Mouse (Mus musculus): ENCODE results near the gene Foxn3. TPM values are rescaled to one million over a fixed set of nuclear protein-coding genes. Genes with fewer than 3 reads are reported as not detected.

The Foxn3 gene
- polyA plus RNA-seq, 1 experiment from 2014 or later = 94.3 TPM

GRCm38 (mm10) chr12:99162188-99162587, 401.2 kb downstream of the Foxn3 start:
- ATAC-seq (no peak), DNase-seq (ENCODE audit: low spot score) (peak; percentile 21)
- no peaks in the 10 kb centered on the region for H3K27me3 ChIP-seq (replicated peaks; ENCODE audit: insufficient read depth, low read length)
- 67% methylated on average over 10 of the region's 10 CpGs for WGBS
- no peaks in the 10 kb centered on the region for H3K9me3 ChIP-seq (ENCODE audit: low read length)
- H3K4me1 ChIP-seq (ENCODE audit: insufficient read depth, low read depth, low read length) = no peaks in the 10 kb centered on the region
- no peak overlapping the region for H3K9ac ChIP-seq (replicated peaks; ENCODE audit: low read depth)
- H3K4me3 ChIP-seq (ENCODE audit: low read depth, low read length) = no peak overlapping the region
- no peaks in the 10 kb centered on the region for H3K36me3 ChIP-seq (ENCODE audit: insufficient read depth, low read length)
- no peak for TF ChIP-seq CTCF (IDR thresholded peaks at IDR 0.05)
- TF ChIP-seq EP300 (IDR thresholded peaks at IDR 0.05) = no peak
- no peak overlapping the region for H3K27ac ChIP-seq (ENCODE audit: low read length)
- H3K4me2 ChIP-seq (replicated peaks; ENCODE audit: low read depth, low read length) = no peak overlapping the region

GRCm38 (mm10) chr12:99160061-99160460, 403.3 kb downstream of the Foxn3 start:
- Histone ChIP-seq H3K4me1 (ENCODE audit: insufficient read depth, low read depth, low read length) (no peaks in the 10 kb centered on the region), H3K9ac (replicated peaks; ENCODE audit: low read depth) (no peak overlapping the region), H3K9me3 (ENCODE audit: low read length) (no peaks in the 10 kb centered on the region), H3K4me2 (replicated peaks; ENCODE audit: low read depth, low read length) (no peak overlapping the region), H3K4me3 (ENCODE audit: low read depth, low read length) (no peak overlapping the region), H3K36me3 (ENCODE audit: insufficient read depth, low read length) (no peaks in the 10 kb centered on the region), H3K27ac (ENCODE audit: low read length) (no peak overlapping the region), H3K27me3 (replicated peaks; ENCODE audit: insufficient read depth, low read length) (no peaks in the 10 kb centered on the region)
- ATAC-seq (no peak), DNase-seq (ENCODE audit: low spot score) (no peak)
- WGBS = 68% methylated on average over 8 of the region's 8 CpGs
- TF ChIP-seq EP300 (IDR thresholded peaks at IDR 0.05) = no peak
- TF ChIP-seq CTCF (IDR thresholded peaks at IDR 0.05) = no peak

- Histone ChIP-seq H3K4me3 (ENCODE audit: low read depth, low read length) (no peak overlapping the region), H3K4me2 (replicated peaks; ENCODE audit: low read depth, low read length) (no peak overlapping the region), H3K9me3 (ENCODE audit: low read length) (no peaks in the 10 kb centered on the region), H3K27me3 (replicated peaks; ENCODE audit: insufficient read depth, low read length) (no peaks in the 10 kb centered on the region), H3K4me1 (ENCODE audit: insufficient read depth, low read depth, low read length) (no peaks in the 10 kb centered on the region), H3K27ac (ENCODE audit: low read length) (no peak overlapping the region), H3K36me3 (ENCODE audit: insufficient read depth, low read length) (no peaks in the 10 kb centered on the region), H3K9ac (replicated peaks; ENCODE audit: low read depth) (no peak overlapping the region)
- 82% methylated on average over 5 of the region's 5 CpGs for WGBS
- TF ChIP-seq CTCF (IDR thresholded peaks at IDR 0.05) (no peak), EP300 (IDR thresholded peaks at IDR 0.05) (no peak)
- DNase-seq (ENCODE audit: low spot score) = no peak
- no peak for ATAC-seq
Measured at GRCm38 (mm10) chr12:99155904-99156303, 407.5 kb downstream of the Foxn3 start.

- WGBS = 68% methylated on average over 7 of the region's 7 CpGs
- no peak overlapping the region for H3K9ac ChIP-seq (replicated peaks; ENCODE audit: low read depth)
- no peaks in the 10 kb centered on the region for H3K9me3 ChIP-seq (ENCODE audit: low read length)
- H3K4me1 ChIP-seq (ENCODE audit: insufficient read depth, low read depth, low read length) = no peaks in the 10 kb centered on the region
- ATAC-seq (no peak), DNase-seq (ENCODE audit: low spot score) (no peak)
- H3K36me3 ChIP-seq (ENCODE audit: insufficient read depth, low read length) = no peaks in the 10 kb centered on the region
- H3K27me3 ChIP-seq (replicated peaks; ENCODE audit: insufficient read depth, low read length) = no peaks in the 10 kb centered on the region
- no peak overlapping the region for H3K4me2 ChIP-seq (replicated peaks; ENCODE audit: low read depth, low read length)
- TF ChIP-seq CTCF (IDR thresholded peaks at IDR 0.05) (no peak), EP300 (IDR thresholded peaks at IDR 0.05) (no peak)
- H3K4me3 ChIP-seq (ENCODE audit: low read depth, low read length) = no peak overlapping the region
- H3K27ac ChIP-seq (ENCODE audit: low read length) = no peak overlapping the region
Measured at GRCm38 (mm10) chr12:99154230-99154629, 409.2 kb downstream of the Foxn3 start.

GRCm38 (mm10) chr12:99153664-99154063, 409.7 kb downstream of the Foxn3 start:
- Histone ChIP-seq H3K27me3 (replicated peaks; ENCODE audit: insufficient read depth, low read length) (no peaks in the 10 kb centered on the region), H3K4me3 (ENCODE audit: low read depth, low read length) (no peak overlapping the region), H3K9me3 (ENCODE audit: low read length) (no peaks in the 10 kb centered on the region), H3K36me3 (ENCODE audit: insufficient read depth, low read length) (no peaks in the 10 kb centered on the region), H3K4me1 (ENCODE audit: insufficient read depth, low read depth, low read length) (no peaks in the 10 kb centered on the region), H3K9ac (replicated peaks; ENCODE audit: low read depth) (no peak overlapping the region), H3K27ac (ENCODE audit: low read length) (no peak overlapping the region), H3K4me2 (replicated peaks; ENCODE audit: low read depth, low read length) (no peak overlapping the region)
- 34% methylated on average over 10 of the region's 10 CpGs for WGBS
- no peak for TF ChIP-seq EP300 (IDR thresholded peaks at IDR 0.05)
- TF ChIP-seq CTCF (IDR thresholded peaks at IDR 0.05) = no peak
- ATAC-seq (no peak), DNase-seq (ENCODE audit: low spot score) (no peak)

GRCm38 (mm10) chr12:99150126-99150525, 413.3 kb downstream of the Foxn3 start:
- Histone ChIP-seq H3K27ac (ENCODE audit: low read length) (no peak overlapping the region), H3K4me1 (ENCODE audit: insufficient read depth, low read depth, low read length) (no peaks in the 10 kb centered on the region), H3K36me3 (ENCODE audit: insufficient read depth, low read length) (no peaks in the 10 kb centered on the region), H3K4me3 (ENCODE audit: low read depth, low read length) (no peak overlapping the region), H3K9ac (replicated peaks; ENCODE audit: low read depth) (no peak overlapping the region), H3K9me3 (ENCODE audit: low read length) (no peaks in the 10 kb centered on the region), H3K27me3 (replicated peaks; ENCODE audit: insufficient read depth, low read length) (no peaks in the 10 kb centered on the region), H3K4me2 (replicated peaks; ENCODE audit: low read depth, low read length) (no peak overlapping the region)
- 39% methylated on average over 4 of the region's 4 CpGs for WGBS
- TF ChIP-seq EP300 (IDR thresholded peaks at IDR 0.05) (no peak), CTCF (IDR thresholded peaks at IDR 0.05) (peak; percentile 71)
- DNase-seq (ENCODE audit: low spot score) = peak; percentile 18
- no peak for ATAC-seq

GRCm38 (mm10) chr12:99149193-99149592, 414.2 kb downstream of the Foxn3 start:
- no peaks in the 10 kb centered on the region for H3K9me3 ChIP-seq (ENCODE audit: low read length)
- ATAC-seq (no peak), DNase-seq (ENCODE audit: low spot score) (no peak)
- H3K4me1 ChIP-seq (ENCODE audit: insufficient read depth, low read depth, low read length) = no peaks in the 10 kb centered on the region
- no peak overlapping the region for H3K4me2 ChIP-seq (replicated peaks; ENCODE audit: low read depth, low read length)
- H3K27me3 ChIP-seq (replicated peaks; ENCODE audit: insufficient read depth, low read length) = no peaks in the 10 kb centered on the region
- 82% methylated on average over 6 of the region's 6 CpGs for WGBS
- no peaks in the 10 kb centered on the region for H3K36me3 ChIP-seq (ENCODE audit: insufficient read depth, low read length)
- no peak overlapping the region for H3K4me3 ChIP-seq (ENCODE audit: low read depth, low read length)
- H3K9ac ChIP-seq (replicated peaks; ENCODE audit: low read depth) = no peak overlapping the region
- H3K27ac ChIP-seq (ENCODE audit: low read length) = no peak overlapping the region
- TF ChIP-seq EP300 (IDR thresholded peaks at IDR 0.05) (no peak), CTCF (IDR thresholded peaks at IDR 0.05) (no peak)
